Mouse (Mus musculus): ENCODE data around the gene Nim1k.
A peak's percentile ranks its signal among the peaks of the same experiment; 100 is the strongest.
"Not testable (repeated sequence)": the region's sequence is repeated elsewhere in the genome, so short reads cannot be mapped to it uniquely, and the experiment has no call there.

Gene Nim1k

GRCm38 (mm10) chr13:119690039-119690728 is 65.5 kb downstream of the Nim1k start, which contains the start of gene Hmgcs1:
Hmgcs1 (plus strand) TSS chr13:119690379.
- peak; percentile 97 for DNase-seq (ENCODE audit: extremely low spot score, low read depth, low spot score)

- DNase-seq (ENCODE audit: extremely low spot score, low read depth, low spot score), result no peak
These were observed 66.0 kb downstream of the Nim1k start for GRCm38 (mm10) chr13:119689709-119690038.

GRCm38 (mm10) chr13:119684416-119685177 is 71.1 kb downstream of the Nim1k start:
- DNase-seq (ENCODE audit: extremely low spot score, low read depth, low spot score), result no peak

- no peak for DNase-seq (ENCODE audit: extremely low spot score, low read depth, low spot score)
These were observed 74.5 kb downstream of the Nim1k start for GRCm38 (mm10) chr13:119681161-119681560.

- no peak for DNase-seq (ENCODE audit: extremely low spot score, low read depth, low spot score)
These were observed 76.0 kb downstream of the Nim1k start for GRCm38 (mm10) chr13:119679721-119680120.

- DNase-seq (ENCODE audit: extremely low spot score, low read depth, low spot score), result no peak
These were observed 76.9 kb downstream of the Nim1k start for GRCm38 (mm10) chr13:119678794-119679193.

GRCm38 (mm10) chr13:119661420-119661819 is 94.3 kb downstream of the Nim1k start:
- not testable (repeated sequence) for DNase-seq (ENCODE audit: extremely low spot score, low read depth, low spot score)

Measured in hindlimb bud, embryonic 11.5 days (tissue).